Mouse (Mus musculus) limb, embryonic 12.5 days (tissue): ENCODE results near the gene Igsf21. TPM values are rescaled to one million over a fixed set of nuclear protein-coding genes. Genes with fewer than 3 reads are reported as not detected.

Experiments
- ATAC-seq: fragments of 200-750 bp; cut with Nextera tagmentation; 2 replicates; pipeline ENCODE4 v1.8.0; 2017; ENCODE audit warnings: low read depth, moderate TSS enrichment; ENCODE audit not compliant: insufficient number of reproducible peaks, insufficient read depth, low FRiP score, low TSS enrichment
- H3K27ac ChIP-seq: fragments of 300-500 bp; sonication (generic); 2 replicates; pipeline ENCODE4 v1.5.1; 2016; ENCODE audit warnings: mild to moderate bottlenecking, moderate library complexity
- H3K27me3 ChIP-seq: fragments of 300-500 bp; sonication (generic); 2 replicates; pipeline ENCODE4 v1.6.1; 2016; ENCODE audit warnings: mild to moderate bottlenecking, moderate library complexity
- H3K36me3 ChIP-seq: fragments of 300-500 bp; sonication (generic); 2 replicates; pipeline ENCODE4 v1.6.1; 2016; ENCODE audit warnings: mild to moderate bottlenecking, moderate library complexity
- H3K4me1 ChIP-seq: fragments of 300-500 bp; sonication (generic); replicated peaks from 2 replicates; pipeline ENCODE4 v1.6.1; 2016
- H3K4me2 ChIP-seq: fragments of 300-500 bp; sonication (generic); 2 replicates; pipeline ENCODE4 v1.6.1; 2016; ENCODE audit warnings: mild to moderate bottlenecking, moderate library complexity
- H3K4me3 ChIP-seq: fragments of 300-500 bp; sonication (generic); replicated peaks from 2 replicates; pipeline ENCODE4 v1.5.1; 2016; ENCODE audit warnings: mild to moderate bottlenecking
- H3K9ac ChIP-seq: fragments of 300-500 bp; sonication (generic); replicated peaks from 2 replicates; pipeline ENCODE4 v1.6.1; 2016; ENCODE audit warnings: mild to moderate bottlenecking, moderate library complexity
- H3K9me3 ChIP-seq: fragments of 300-500 bp; sonication (generic); 2 replicates; pipeline ENCODE4 v1.6.1; 2016; ENCODE audit warnings: mild to moderate bottlenecking, moderate library complexity
- WGBS: fragments of 180-500 bp; shearing (Covaris S2); methylation state at CpG from one replicate; pipeline ENCODE4 v1.1.7; 2016; 5-methylcytosine and 5-hydroxymethylcytosine counted together
- polyA plus RNA-seq: library from polyadenylated mRNA; unstranded; fragments of >200 nt; fragmentation: Nextera tagmentation; extraction: Ambion mirVana; gene quantifications from 2 replicates; pipeline ENCODE4 v1.2.1, GENCODE M21; 2016

Igsf21 gene
- polyA plus RNA-seq, 1 experiment from 2014 or later: not detected

- Histone ChIP-seq H3K4me2 (no peak overlapping the region), H3K9ac (no peak overlapping the region), H3K4me3 (no peak overlapping the region), H3K27me3 (peaks cover 11% of the 10 kb centered on the region; the same call in 1 of the 2 replicates), H3K4me1 (0 out of 2 replicates have a peak, but pooled peaks cover 4% of the 10 kb centered on the region), H3K36me3 (no peaks in the 10 kb centered on the region), H3K27ac (no peak overlapping the region), H3K9me3 (no peaks in the 10 kb centered on the region)
- WGBS: 64% methylated on average over 3 of the region's 3 CpGs
- ATAC-seq: no peak
Measured at GRCm38 (mm10) chr4:140091693-140092092, 154.9 kb downstream of the Igsf21 start.

GRCm38 (mm10) chr4:140089676-140090075 is 156.9 kb downstream of the Igsf21 start:
- Histone ChIP-seq H3K27me3 (peaks cover 7% of the 10 kb centered on the region; the same call in 1 of the 2 replicates), H3K9me3 (no peaks in the 10 kb centered on the region), H3K9ac (no peak overlapping the region), H3K4me2 (no peak overlapping the region), H3K4me3 (no peak overlapping the region), H3K4me1 (no peaks in the 10 kb centered on the region), H3K36me3 (no peaks in the 10 kb centered on the region), H3K27ac (no peak overlapping the region)
- WGBS: 78% methylated on average over 4 of the region's 4 CpGs
- no peak for ATAC-seq

- Histone ChIP-seq H3K9me3 (no peaks in the 10 kb centered on the region), H3K36me3 (no peaks in the 10 kb centered on the region), H3K27me3 (peaks cover 7% of the 10 kb centered on the region; the same call in 1 of the 2 replicates), H3K4me1 (no peaks in the 10 kb centered on the region), H3K4me3 (no peak overlapping the region), H3K9ac (no peak overlapping the region), H3K4me2 (no peak overlapping the region), H3K27ac (no peak overlapping the region)
- ATAC-seq: no peak
- 83% methylated on average over 12 of the region's 12 CpGs for WGBS
Measured at GRCm38 (mm10) chr4:140088711-140089440, 157.7 kb downstream of the Igsf21 start.

GRCm38 (mm10) chr4:140086192-140086591 is 160.4 kb downstream of the Igsf21 start:
- ATAC-seq: no peak

GRCm38 (mm10) chr4:140084521-140085011 is 162.0 kb downstream of the Igsf21 start:
- no peak for ATAC-seq
- H3K27ac ChIP-seq: no peak overlapping the region

More at GRCm38 (mm10) chr4:140086192-140086591, 160.4 kb downstream of the Igsf21 start:
- H3K9ac ChIP-seq: no peak overlapping the region
- H3K9me3 ChIP-seq: no peaks in the 10 kb centered on the region
- H3K4me3 ChIP-seq: no peak overlapping the region
- 64% methylated on average over 7 of the region's 7 CpGs for WGBS
- no peak overlapping the region for H3K4me2 ChIP-seq
- no peaks in the 10 kb centered on the region for H3K4me1 ChIP-seq
- no peaks in the 10 kb centered on the region for H3K36me3 ChIP-seq
- H3K27ac ChIP-seq: no peak overlapping the region
- H3K27me3 ChIP-seq: peaks cover 13% of the 10 kb centered on the region; the same call in 1 of the 2 replicates

GRCm38 (mm10) chr4:140084064-140084463 is 162.5 kb downstream of the Igsf21 start:
- H3K27ac ChIP-seq: no peak overlapping the region
- H3K27me3 ChIP-seq: peaks cover 11% of the 10 kb centered on the region; the same call in 1 of the 2 replicates
- H3K4me2 ChIP-seq: no peak overlapping the region
- no peaks in the 10 kb centered on the region for H3K9me3 ChIP-seq
- no peak overlapping the region for H3K4me3 ChIP-seq
- no peak for ATAC-seq
- no peaks in the 10 kb centered on the region for H3K36me3 ChIP-seq
- H3K4me1 ChIP-seq: no peaks in the 10 kb centered on the region
- no peak overlapping the region for H3K9ac ChIP-seq
- WGBS: 78% methylated on average over 5 of the region's 5 CpGs

More at GRCm38 (mm10) chr4:140084521-140085011, 162.0 kb downstream of the Igsf21 start:
- H3K9ac ChIP-seq: no peak overlapping the region
- H3K4me2 ChIP-seq: no peak overlapping the region
- H3K27me3 ChIP-seq: peaks cover 12% of the 10 kb centered on the region; the same call in 1 of the 2 replicates
- no peaks in the 10 kb centered on the region for H3K36me3 ChIP-seq
- no peak overlapping the region for H3K4me3 ChIP-seq
- 63% methylated on average over 11 of the region's 11 CpGs for WGBS
- H3K9me3 ChIP-seq: no peaks in the 10 kb centered on the region
- no peaks in the 10 kb centered on the region for H3K4me1 ChIP-seq

GRCm38 (mm10) chr4:140078416-140078815 is 168.2 kb downstream of the Igsf21 start:
- Histone ChIP-seq H3K9ac (no peak overlapping the region), H3K9me3 (no peaks in the 10 kb centered on the region), H3K27ac (no peak overlapping the region), H3K4me1 (peaks cover 14% of the 10 kb centered on the region), H3K4me2 (no peak overlapping the region), H3K27me3 (0 out of 2 replicates have a peak, but pooled peaks cover 17% of the 10 kb centered on the region), H3K36me3 (no peaks in the 10 kb centered on the region), H3K4me3 (no peak overlapping the region)
- no peak for ATAC-seq
- WGBS: 86% methylated on average over 5 of the region's 5 CpGs

- Histone ChIP-seq H3K9me3 (no peaks in the 10 kb centered on the region), H3K27ac (no peak overlapping the region), H3K27me3 (peaks cover 22% of the 10 kb centered on the region; the same call in 1 of the 2 replicates), H3K4me3 (no peak overlapping the region), H3K4me2 (no peak overlapping the region), H3K9ac (no peak overlapping the region), H3K36me3 (no peaks in the 10 kb centered on the region), H3K4me1 (peaks cover 14% of the 10 kb centered on the region)
- WGBS: 39% methylated on average over 8 of the region's 8 CpGs
- no peak for ATAC-seq
Measured at GRCm38 (mm10) chr4:140077615-140078014, 169.0 kb downstream of the Igsf21 start.

GRCm38 (mm10) chr4:140076852-140077563 is 169.6 kb downstream of the Igsf21 start:
- 69% methylated on average over 12 of the region's 12 CpGs for WGBS
- Histone ChIP-seq H3K27me3 (peaks cover 28% of the 10 kb centered on the region), H3K4me1 (peaks cover 14% of the 10 kb centered on the region), H3K4me2 (no peak overlapping the region), H3K9ac (no peak overlapping the region), H3K27ac (no peak overlapping the region), H3K4me3 (no peak overlapping the region), H3K36me3 (no peaks in the 10 kb centered on the region), H3K9me3 (no peaks in the 10 kb centered on the region)
- ATAC-seq: no peak

- WGBS: 77% methylated on average over 6 of the region's 6 CpGs
- no peaks in the 10 kb centered on the region for H3K9me3 ChIP-seq
- ATAC-seq: no peak
Measured at GRCm38 (mm10) chr4:140076428-140076827, 170.2 kb downstream of the Igsf21 start.

GRCm38 (mm10) chr4:140071047-140071446 is 175.5 kb downstream of the Igsf21 start:
- Histone ChIP-seq H3K27ac (no peak overlapping the region), H3K9ac (no peak overlapping the region), H3K4me3 (no peak overlapping the region), H3K4me1 (no peaks in the 10 kb centered on the region), H3K27me3 (peaks cover 52% of the 10 kb centered on the region), H3K4me2 (no peak overlapping the region), H3K36me3 (no peaks in the 10 kb centered on the region), H3K9me3 (peaks cover 11% of the 10 kb centered on the region)
- WGBS: 29% methylated on average over 17 of the region's 17 CpGs
- no peak for ATAC-seq

More at GRCm38 (mm10) chr4:140076428-140076827, 170.2 kb downstream of the Igsf21 start:
- peaks cover 30% of the 10 kb centered on the region for H3K27me3 ChIP-seq
- peaks cover 14% of the 10 kb centered on the region for H3K4me1 ChIP-seq
- no peak overlapping the region for H3K27ac ChIP-seq
- no peak overlapping the region for H3K4me3 ChIP-seq
- no peak overlapping the region for H3K4me2 ChIP-seq
- H3K9ac ChIP-seq: no peak overlapping the region
- no peaks in the 10 kb centered on the region for H3K36me3 ChIP-seq
